Mouse (Mus musculus) lung, embryonic 15.5 days (tissue): Measurements from ENCODE around the gene Vtcn1. TPM values are rescaled to one million over a fixed set of nuclear protein-coding genes. Genes with fewer than 3 reads are reported as not detected.
"Not testable (repeated sequence)": the region's sequence is repeated elsewhere in the genome, so short reads cannot be mapped to it uniquely, and the experiment has no call there.

Experiments
- ATAC-seq: fragments of 200-750 bp; cut with Nextera tagmentation; 2 replicates; pipeline ENCODE4 v1.8.0; 2017; ENCODE audit warnings: moderate number of reproducible peaks, borderline replicate concordance; ENCODE audit not compliant: low FRiP score, low TSS enrichment; ENCODE audit errors: extremely low read depth
- H3K27ac ChIP-seq: fragments of 300-500 bp; sonication (generic); 2 replicates; pipeline ENCODE4 v1.5.1; 2015; ENCODE audit warnings: moderate library complexity, mild to moderate bottlenecking, inconsistent platforms
- H3K27me3 ChIP-seq: fragments of 300-500 bp; sonication (generic); 2 replicates; pipeline ENCODE4 v1.6.1; 2015; ENCODE audit warnings: inconsistent platforms
- H3K36me3 ChIP-seq: fragments of 300-500 bp; sonication (generic); 2 replicates; pipeline ENCODE4 v1.6.1; 2015; ENCODE audit warnings: inconsistent platforms
- H3K4me1 ChIP-seq: fragments of 300-500 bp; sonication (generic); 2 replicates; pipeline ENCODE4 v1.6.1; 2015; ENCODE audit warnings: inconsistent platforms
- H3K4me2 ChIP-seq: fragments of 300-500 bp; sonication (generic); 2 replicates; pipeline ENCODE4 v1.6.1; 2015; ENCODE audit warnings: inconsistent platforms, mild to moderate bottlenecking, moderate library complexity
- H3K4me3 ChIP-seq: fragments of 300-500 bp; sonication (generic); 2 replicates; pipeline ENCODE4 v1.5.1; 2015; ENCODE audit warnings: mild to moderate bottlenecking, inconsistent platforms
- H3K9ac ChIP-seq: fragments of 300-500 bp; sonication (generic); 2 replicates; pipeline ENCODE4 v1.6.1; 2015; ENCODE audit warnings: inconsistent platforms
- H3K9me3 ChIP-seq: fragments of 300-500 bp; sonication (generic); 2 replicates; pipeline ENCODE4 v1.6.1; 2016; ENCODE audit warnings: inconsistent platforms
- WGBS: fragments of 180-500 bp; shearing (Covaris S2); methylation state at CpG from one replicate; pipeline ENCODE4 v1.1.7; 2015; 5-methylcytosine and 5-hydroxymethylcytosine counted together
- polyA plus RNA-seq: library from polyadenylated mRNA; unstranded; fragments of >200 nt; fragmentation: Nextera tagmentation; extraction: Ambion mirVana; gene quantifications from 2 replicates; pipeline ENCODE4 v1.2.1, GENCODE M21; 2015

Vtcn1 gene
- polyA plus RNA-seq, 1 experiment from 2014 or later = 0.50 TPM

DNA sequence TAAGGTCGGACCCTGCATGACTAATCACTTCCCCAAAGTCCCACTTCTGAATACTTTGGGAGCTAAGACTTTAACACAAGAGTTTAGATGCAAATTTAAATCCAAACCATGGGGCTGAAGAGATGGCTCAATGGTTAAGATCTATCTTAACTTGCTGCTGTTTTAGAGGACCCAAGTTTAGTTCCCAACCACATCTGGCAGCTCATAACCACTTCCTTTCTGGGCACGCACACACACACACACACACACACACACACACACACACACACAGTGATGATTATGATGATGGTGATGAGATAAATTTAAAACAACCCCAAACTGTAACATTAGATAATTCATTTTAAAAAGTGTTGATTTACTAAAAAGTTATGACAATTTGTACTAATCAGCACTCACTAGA is 13.4 kb upstream of the Vtcn1 start:
- no peaks in the 10 kb centered on the region for H3K36me3 ChIP-seq
- no peak overlapping the region for H3K4me3 ChIP-seq
- H3K4me2 ChIP-seq = no peak overlapping the region
- no peaks in the 10 kb centered on the region for H3K4me1 ChIP-seq
- no peak overlapping the region for H3K27ac ChIP-seq
- ATAC-seq = no peak
- H3K9ac ChIP-seq = no peak overlapping the region
- H3K27me3 ChIP-seq = no peaks in the 10 kb centered on the region
- 78% methylated on average over 2 of the region's 2 CpGs for WGBS
- no peaks in the 10 kb centered on the region for H3K9me3 ChIP-seq

DNA sequence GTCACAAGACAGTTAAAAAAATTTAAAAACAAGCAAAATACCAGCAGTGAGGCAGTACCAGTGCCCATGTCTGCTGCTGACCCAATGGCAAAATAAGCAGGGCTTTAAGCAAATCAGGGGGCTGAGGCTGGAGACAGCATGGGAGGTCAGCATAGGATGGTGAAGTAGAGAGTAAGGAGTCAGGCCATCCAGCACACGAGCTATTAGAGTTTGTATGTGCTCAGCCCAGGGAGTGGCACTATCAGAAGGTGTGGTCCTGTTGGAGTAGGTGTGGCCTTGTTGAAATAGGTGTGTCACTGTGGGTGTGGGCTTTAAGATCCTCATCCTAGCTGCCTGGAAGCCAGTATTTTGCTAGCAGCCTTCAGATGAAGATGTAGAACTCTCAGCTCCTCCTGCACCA is 9.8 kb upstream of the Vtcn1 start:
- 26% methylated on average over 1 of the region's 1 CpGs for WGBS
- H3K9ac ChIP-seq = not testable (repeated sequence)

DNA sequence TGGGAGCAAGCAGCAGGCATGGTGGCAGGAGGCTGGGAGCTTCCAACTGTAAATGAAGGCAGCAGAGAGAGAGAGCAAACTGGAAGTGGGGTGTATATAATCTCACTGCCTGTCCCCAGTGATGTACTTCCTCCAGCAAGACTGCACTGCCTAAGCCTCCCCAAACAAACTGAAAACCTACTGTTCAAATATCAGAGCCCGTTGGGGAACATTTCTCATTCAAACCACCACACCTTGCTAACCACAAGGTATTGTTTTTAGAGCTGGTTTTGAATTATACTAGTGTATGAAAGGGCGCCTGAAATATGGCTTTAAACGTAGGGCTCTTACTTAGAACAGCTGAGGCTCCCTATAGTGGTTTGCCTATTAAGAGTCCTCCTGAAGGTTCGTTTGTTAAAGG is 6.5 kb upstream of the Vtcn1 start:
- no peak overlapping the region for H3K4me3 ChIP-seq
- H3K36me3 ChIP-seq = no peaks in the 10 kb centered on the region
- ATAC-seq = no peak
- WGBS = 63% methylated on average over 4 of the region's 4 CpGs
- H3K4me1 ChIP-seq = 0 out of 2 replicates have a peak, but pooled peaks cover 6% of the 10 kb centered on the region
- H3K9me3 ChIP-seq = no peaks in the 10 kb centered on the region
- no peak overlapping the region for H3K27ac ChIP-seq
- no peak overlapping the region for H3K9ac ChIP-seq
- H3K4me2 ChIP-seq = no peak overlapping the region
- H3K27me3 ChIP-seq = no peaks in the 10 kb centered on the region

More for the DNA sequence above, 9.8 kb upstream of the Vtcn1 start:
- not testable (repeated sequence) for H3K4me1 ChIP-seq, H3K4me2 ChIP-seq, H3K27me3 ChIP-seq, ATAC-seq, H3K9me3 ChIP-seq, H3K36me3 ChIP-seq, H3K4me3 ChIP-seq, H3K27ac ChIP-seq

GRCm38 (mm10) chr3:100819571-100819970 is 5.7 kb upstream of the Vtcn1 start:
- no peak for ATAC-seq
- WGBS = 85% methylated on average over 5 of the region's 5 CpGs
- Histone ChIP-seq H3K27me3 (no peaks in the 10 kb centered on the region), H3K4me1 (0 out of 2 replicates have a peak, but pooled peaks cover 6% of the 10 kb centered on the region), H3K27ac (no peak overlapping the region), H3K4me3 (no peak overlapping the region), H3K36me3 (no peaks in the 10 kb centered on the region), H3K9me3 (no peaks in the 10 kb centered on the region), H3K4me2 (no peak overlapping the region), H3K9ac (no peak overlapping the region)

GRCm38 (mm10) chr3:100820852-100821251 is 4.4 kb upstream of the Vtcn1 start:
- Histone ChIP-seq H3K36me3 (no peaks in the 10 kb centered on the region), H3K27me3 (no peaks in the 10 kb centered on the region), H3K4me1 (peaks cover 6% of the 10 kb centered on the region; the same call in 1 of the 2 replicates), H3K9me3 (no peaks in the 10 kb centered on the region), H3K4me2 (no peak overlapping the region), H3K4me3 (no peak overlapping the region), H3K9ac (no peak overlapping the region), H3K27ac (peak overlapping the region; percentile 69)
- 27% methylated on average over 2 of the region's 2 CpGs for WGBS
- ATAC-seq = peak; percentile 43; the same call in 1 of the 2 replicates

GRCm38 (mm10) chr3:100821276-100821675 is 4.0 kb upstream of the Vtcn1 start:
- Histone ChIP-seq H3K27me3 (no peaks in the 10 kb centered on the region), H3K36me3 (no peaks in the 10 kb centered on the region), H3K4me1 (peaks cover 6% of the 10 kb centered on the region; the same call in 1 of the 2 replicates), H3K9me3 (no peaks in the 10 kb centered on the region), H3K27ac (peak overlapping the region; percentile 69), H3K4me2 (no peak overlapping the region), H3K4me3 (no peak overlapping the region), H3K9ac (no peak overlapping the region)
- WGBS = 34% methylated on average over 2 of the region's 2 CpGs
- peak; percentile 47; the same call in 1 of the 2 replicates for ATAC-seq

GRCm38 (mm10) chr3:100843784-100844183 is 18.5 kb downstream of the Vtcn1 start:
- Histone ChIP-seq H3K4me1 (no peaks in the 10 kb centered on the region), H3K36me3 (no peaks in the 10 kb centered on the region), H3K9ac (no peak overlapping the region), H3K9me3 (no peaks in the 10 kb centered on the region), H3K4me2 (no peak overlapping the region), H3K4me3 (no peak overlapping the region), H3K27ac (no peak overlapping the region), H3K27me3 (no peaks in the 10 kb centered on the region)
- WGBS = 78% methylated on average over 3 of the region's 3 CpGs
- ATAC-seq = no peak

DNA sequence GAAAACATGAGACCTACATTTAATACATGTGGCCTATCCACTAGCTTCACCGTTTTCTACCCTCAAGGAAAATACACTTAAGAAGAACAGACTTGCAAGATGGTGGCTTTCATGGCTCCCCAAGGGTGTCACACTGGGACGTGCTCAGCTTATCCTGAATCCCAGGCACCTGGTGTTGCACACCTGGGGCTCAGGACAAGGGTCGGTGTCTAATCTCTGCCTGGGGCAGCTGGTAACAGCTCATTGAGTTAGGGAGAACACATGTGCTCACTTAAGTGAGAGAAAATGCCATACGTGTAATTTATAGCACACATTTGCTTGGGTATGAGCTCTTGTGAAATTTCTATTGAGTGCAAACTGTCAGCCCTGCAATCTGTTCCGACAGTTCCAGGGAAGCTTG is 19.1 kb downstream of the Vtcn1 start:
- ATAC-seq = no peak
- H3K27ac ChIP-seq = no peak overlapping the region

GRCm38 (mm10) chr3:100848348-100848747 is 23.1 kb downstream of the Vtcn1 start:
- WGBS = 80% methylated on average over 7 of the region's 7 CpGs
- no peak overlapping the region for H3K9ac ChIP-seq
- no peak overlapping the region for H3K4me2 ChIP-seq
- H3K9me3 ChIP-seq = no peaks in the 10 kb centered on the region
- no peak overlapping the region for H3K4me3 ChIP-seq
- no peak overlapping the region for H3K27ac ChIP-seq
- no peaks in the 10 kb centered on the region for H3K4me1 ChIP-seq
- H3K36me3 ChIP-seq = no peaks in the 10 kb centered on the region
- no peaks in the 10 kb centered on the region for H3K27me3 ChIP-seq
- no peak for ATAC-seq

More for the DNA sequence above, 19.1 kb downstream of the Vtcn1 start:
- Histone ChIP-seq H3K4me1 (no peaks in the 10 kb centered on the region), H3K36me3 (no peaks in the 10 kb centered on the region), H3K9me3 (no peaks in the 10 kb centered on the region), H3K27me3 (no peaks in the 10 kb centered on the region), H3K4me2 (no peak overlapping the region), H3K9ac (no peak overlapping the region), H3K4me3 (no peak overlapping the region)
- WGBS = 68% methylated on average over 5 of the region's 5 CpGs

DNA sequence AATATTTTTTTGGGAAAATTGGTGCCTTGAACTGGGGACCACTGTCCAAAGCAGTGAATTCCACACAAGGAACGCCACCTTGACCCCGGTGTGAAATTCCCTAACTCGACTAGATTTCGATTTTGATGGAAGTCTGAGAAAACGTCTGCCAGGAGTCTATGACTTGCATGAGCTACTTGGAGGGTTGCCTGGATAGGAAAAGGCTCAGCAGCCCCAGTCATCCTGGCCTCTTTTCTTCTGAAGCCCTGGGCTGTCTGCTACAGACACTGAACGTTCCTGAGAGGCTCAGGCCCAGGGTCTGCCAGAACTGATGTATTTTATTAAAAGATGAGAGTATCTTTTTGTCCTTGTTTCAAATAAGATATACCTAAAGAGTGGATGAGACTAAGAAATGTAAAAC is 25.2 kb downstream of the Vtcn1 start:
- Histone ChIP-seq H3K36me3 (no peaks in the 10 kb centered on the region), H3K27ac (no peak overlapping the region), H3K4me3 (no peak overlapping the region), H3K4me1 (no peaks in the 10 kb centered on the region), H3K4me2 (no peak overlapping the region), H3K27me3 (no peaks in the 10 kb centered on the region), H3K9me3 (no peaks in the 10 kb centered on the region), H3K9ac (no peak overlapping the region)
- no peak for ATAC-seq
- WGBS = 70% methylated on average over 6 of the region's 6 CpGs

DNA sequence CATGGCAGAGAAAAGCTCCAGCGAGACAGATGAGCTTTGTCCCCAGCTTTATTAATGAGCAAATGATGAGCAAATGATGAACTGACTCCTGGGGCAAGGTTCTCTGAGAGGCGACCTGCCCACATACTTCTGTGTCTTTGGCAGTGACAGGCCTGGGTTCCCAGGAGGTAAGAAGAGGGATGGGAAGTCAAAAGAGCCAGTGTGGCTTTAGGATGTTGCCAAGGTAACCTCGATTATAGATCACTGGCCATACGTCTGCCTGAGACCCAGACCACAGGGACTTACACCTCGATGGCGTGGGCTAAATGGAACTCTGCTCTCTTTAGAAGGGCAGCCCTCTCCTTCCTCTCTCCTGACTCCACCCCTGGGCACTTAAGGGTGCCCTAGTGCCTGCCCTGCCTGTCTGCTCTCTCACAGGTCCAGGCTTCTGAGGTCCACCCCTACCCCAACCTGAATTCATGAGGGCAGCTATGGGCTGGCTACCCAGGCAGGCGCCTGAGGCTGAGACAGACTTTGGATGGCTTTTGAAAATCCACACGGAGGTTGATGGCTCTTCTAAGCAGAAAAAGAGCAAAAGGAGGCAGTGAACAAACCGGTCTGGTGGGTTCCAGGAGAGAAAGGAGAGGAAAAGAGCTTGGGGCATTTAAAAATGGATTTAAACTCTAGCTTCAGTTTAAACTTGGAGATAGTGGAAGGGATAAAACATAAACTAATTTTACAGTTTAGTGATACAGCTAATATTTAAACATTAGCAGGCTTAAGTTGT is 31.0 kb downstream of the Vtcn1 start:
- 34% methylated on average over 9 of the region's 9 CpGs for WGBS
- peak overlapping the region; percentile 19; the same call in 1 of the 2 replicates for H3K4me2 ChIP-seq
- peak; percentile 81; the same call in 1 of the 2 replicates for ATAC-seq

GRCm38 (mm10) chr3:100857139-100857538 is 31.9 kb downstream of the Vtcn1 start:
- ATAC-seq = no peak
- H3K27me3 ChIP-seq = no peaks in the 10 kb centered on the region
- no peak overlapping the region for H3K9ac ChIP-seq
- 0 out of 2 replicates have a peak overlapping the region, but pooled peaks have one; percentile 19 for H3K4me2 ChIP-seq
- WGBS = 50% methylated on average over 5 of the region's 5 CpGs
- H3K36me3 ChIP-seq = no peaks in the 10 kb centered on the region
- peak overlapping the region; percentile 80 for H3K27ac ChIP-seq
- H3K4me3 ChIP-seq = no peak overlapping the region
- H3K4me1 ChIP-seq = peaks cover 17% of the 10 kb centered on the region
- no peaks in the 10 kb centered on the region for H3K9me3 ChIP-seq

More for the DNA sequence above, 31.0 kb downstream of the Vtcn1 start:
- H3K27ac ChIP-seq = peak overlapping the region; percentile 80
- H3K9me3 ChIP-seq = no peaks in the 10 kb centered on the region
- no peaks in the 10 kb centered on the region for H3K27me3 ChIP-seq
- no peak overlapping the region for H3K4me3 ChIP-seq
- H3K9ac ChIP-seq = no peak overlapping the region
- H3K36me3 ChIP-seq = no peaks in the 10 kb centered on the region
- peaks cover 17% of the 10 kb centered on the region for H3K4me1 ChIP-seq
